Mouse (Mus musculus) spleen, adult 2 months (tissue): ENCODE measurements around the gene Dph2.

ENCODE experiments used
- CTCF ChIP-seq: fragments of 200-500 bp; IDR thresholded peaks from 2 replicates; pipeline ENCODE4 v1.5.1; 2011; ENCODE audit warnings: mild to moderate bottlenecking, inconsistent platforms; ENCODE audit not compliant: insufficient read depth, insufficient read length, insufficient replicate concordance; ENCODE audit errors: extremely low read depth
- POLR2A ChIP-seq: fragments of 200-500 bp; IDR thresholded peaks from 2 replicates; pipeline ENCODE4 v1.6.1; 2011; ENCODE audit warnings: low read depth, low read length, inconsistent platforms

DNA sequence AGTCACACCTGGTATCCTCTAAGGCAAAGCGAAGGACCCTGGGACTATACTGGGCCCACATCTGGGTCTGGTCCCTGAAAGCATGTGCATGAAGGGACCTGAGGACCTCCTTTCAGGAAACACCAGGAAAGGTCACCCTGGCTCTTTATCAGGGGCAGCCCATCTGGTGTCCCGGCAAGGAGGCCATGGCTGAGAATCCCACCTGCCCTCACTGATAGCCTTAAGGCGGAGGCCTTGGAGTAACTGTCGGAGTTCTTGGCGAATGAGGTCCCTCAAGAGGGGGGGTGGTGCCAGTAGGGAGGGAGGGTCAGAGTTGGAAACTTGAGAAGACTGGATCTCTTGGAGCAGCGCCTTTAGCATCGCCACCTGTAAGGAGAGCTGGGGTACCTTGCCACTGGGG is 20.0 kb downstream of the Dph2 start:
- TF ChIP-seq POLR2A (no peak), CTCF (no peak)
